Mouse (Mus musculus): ENCODE results near the gene Hras.

Gene Hras

GRCm38 (mm10) chr7:141193948-141194347, at the start of gene Hras, which contains the start of gene Lrrc56:
Gene Hras, minus strand, starts transcription at chr7:141194005.
Gene Lrrc56, plus strand, starts transcription at chr7:141194157.
- DNase-seq = peak; percentile 99

DNA sequence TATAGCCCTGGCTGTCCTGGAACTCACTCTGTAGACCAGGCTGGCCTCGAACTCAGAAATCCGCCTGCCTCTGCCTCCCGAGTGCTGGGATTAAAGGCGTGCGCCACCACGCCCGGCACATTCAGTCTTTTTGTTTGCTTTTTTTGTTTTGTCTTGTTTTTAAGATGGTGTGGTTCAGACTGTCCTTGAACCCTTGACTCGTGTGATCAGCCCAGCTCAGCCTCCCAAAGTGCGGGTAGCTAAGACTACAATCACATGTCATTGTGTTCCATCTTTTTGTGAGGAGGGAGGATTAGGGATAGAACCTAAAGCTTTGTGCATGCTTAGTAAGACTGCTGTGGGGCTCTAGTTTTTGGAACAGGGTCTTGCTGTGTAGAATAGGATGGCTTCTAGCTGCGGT, 37.7 kb upstream of the Hras start:
- no peak for DNase-seq

DNA sequence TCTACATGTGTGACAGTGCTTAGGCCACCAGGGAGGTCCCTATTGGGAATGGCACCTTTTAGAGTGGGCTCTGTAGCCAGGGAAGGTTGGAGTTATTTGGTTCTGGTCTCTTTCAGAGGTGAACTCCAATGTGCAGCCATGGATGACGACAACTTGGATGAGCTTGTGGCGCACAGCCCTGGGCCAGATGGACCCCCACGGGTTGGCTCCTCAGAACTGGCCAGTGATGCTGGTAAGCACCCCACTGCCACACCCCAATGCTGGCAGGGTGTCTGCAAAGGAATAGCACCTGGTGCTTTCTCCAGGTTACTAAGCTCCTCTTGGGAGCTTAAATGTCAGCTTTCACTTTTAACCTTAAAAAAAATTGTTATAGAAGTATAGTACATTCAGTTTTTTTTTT, 37.3 kb upstream of the Hras start:
- DNase-seq = no peak

DNA sequence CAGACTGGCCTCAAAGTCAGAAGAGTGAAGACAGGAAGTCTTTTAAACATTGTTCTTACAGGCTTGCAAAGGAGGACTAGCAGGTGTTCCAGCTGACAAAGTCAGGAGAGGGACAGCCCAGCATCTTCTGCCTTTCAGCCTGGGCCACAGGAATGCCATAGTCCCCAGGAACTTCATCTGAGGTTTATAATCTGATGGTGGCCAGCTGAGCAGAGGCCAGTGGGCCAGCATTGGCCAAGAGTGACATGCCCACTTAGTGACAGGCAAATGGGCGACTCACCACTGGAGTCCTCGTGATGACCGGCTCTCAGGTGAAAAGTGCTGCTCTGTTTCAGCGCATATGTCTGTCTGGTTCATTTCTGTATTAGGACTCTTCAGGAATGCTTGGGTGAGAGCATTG, 36.8 kb upstream of the Hras start:
- no peak for DNase-seq

- DNase-seq = no peak
Measured at GRCm38 (mm10) chr7:141229702-141230101, 35.9 kb upstream of the Hras start.

DNA sequence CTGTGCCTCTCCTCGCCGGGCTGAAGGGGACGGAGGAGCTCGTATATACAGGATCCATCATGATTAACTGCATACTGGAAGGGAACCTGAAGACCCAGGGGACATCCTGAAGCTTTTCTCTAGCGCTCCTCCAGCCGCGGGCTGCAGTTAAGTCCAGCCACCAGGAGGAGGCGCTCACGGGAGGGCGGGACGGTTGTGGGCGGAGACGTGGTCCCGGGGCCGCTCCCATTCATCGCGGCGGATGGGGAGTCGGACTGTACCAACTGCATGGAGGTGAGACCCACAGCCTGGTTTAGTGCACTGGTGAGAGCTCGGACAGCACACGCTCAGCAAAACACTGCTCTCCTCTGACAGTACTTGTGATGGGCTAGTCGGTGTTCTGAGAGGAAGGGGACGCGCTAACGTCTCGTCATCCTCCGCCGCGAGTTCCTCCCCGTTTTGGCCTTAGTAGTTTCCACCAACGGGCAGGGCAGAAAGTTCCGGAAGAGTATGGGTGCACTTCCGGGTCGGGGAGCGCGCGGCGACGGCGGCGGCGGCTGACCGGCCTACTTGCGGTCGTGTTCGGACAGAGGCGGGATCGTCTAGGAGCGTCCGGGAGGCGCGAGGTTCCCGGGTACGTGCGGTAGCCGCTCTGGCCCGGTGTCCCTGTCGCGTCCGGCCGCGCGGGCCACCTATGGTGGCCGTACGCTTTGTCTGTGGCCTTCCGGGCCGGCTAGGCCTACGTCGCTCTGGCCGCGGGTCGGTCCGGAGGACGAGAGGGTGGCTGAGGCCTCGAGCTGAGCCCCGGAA, 34.7 kb upstream of the Hras start, which contains the start of gene Phrf1:
Gene Phrf1, plus strand, starts transcription at position 506 of the 789 bp plus-strand sequence.
- peak; percentile 96 for DNase-seq

DNA sequence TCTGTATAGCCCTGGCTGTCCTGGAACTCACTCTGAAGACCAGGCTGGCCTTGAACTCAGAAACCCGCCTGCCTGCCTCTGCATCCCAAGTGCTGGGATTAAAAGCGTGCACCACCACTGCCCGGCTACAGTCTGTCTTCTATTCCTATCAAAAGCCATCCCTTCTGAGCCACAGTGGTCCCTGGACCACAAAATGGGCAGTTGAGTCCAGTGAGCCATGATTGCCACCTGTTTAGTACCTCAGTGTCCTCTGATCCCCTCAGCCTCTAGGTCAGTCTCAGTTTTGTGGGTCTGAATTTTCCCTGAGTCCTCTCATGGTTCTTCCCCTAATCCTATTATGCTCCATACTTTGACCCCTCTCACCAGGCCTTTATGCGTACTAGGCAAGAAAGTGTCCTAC, 34.0 kb upstream of the Hras start:
- no peak for DNase-seq

GRCm38 (mm10) chr7:141226535-141226934, 32.7 kb upstream of the Hras start:
- no peak for DNase-seq

DNA sequence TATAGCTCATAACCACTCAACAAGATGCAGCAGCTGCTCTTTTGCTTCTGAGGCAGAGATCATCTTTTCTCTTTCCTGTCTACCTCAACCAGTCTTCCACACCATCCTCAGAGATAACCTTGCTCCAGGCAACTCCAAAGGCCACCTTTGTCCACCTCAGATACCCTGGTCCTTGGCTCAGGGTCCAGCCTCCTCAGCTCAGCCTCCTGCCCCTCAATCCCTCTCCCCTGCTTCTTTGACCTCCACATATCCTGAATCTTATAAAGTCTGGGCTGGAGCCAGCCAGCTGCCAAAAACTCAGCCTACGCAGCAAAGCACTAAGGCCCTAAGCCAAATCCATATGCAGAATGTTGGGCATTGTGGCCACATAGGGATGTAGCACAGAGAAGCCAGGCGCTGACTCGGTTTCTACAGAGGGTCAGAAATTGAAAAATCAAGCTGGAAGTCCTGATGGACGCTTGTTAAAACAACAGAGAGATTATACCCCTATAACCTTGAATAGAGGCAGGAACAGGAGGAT, 29.0 kb upstream of the Hras start:
- no peak for DNase-seq

GRCm38 (mm10) chr7:141222126-141222467, 28.3 kb upstream of the Hras start:
- DNase-seq = no peak

GRCm38 (mm10) chr7:141221249-141222125, 27.7 kb upstream of the Hras start:
- peak; percentile 98 to 99 for DNase-seq

DNA sequence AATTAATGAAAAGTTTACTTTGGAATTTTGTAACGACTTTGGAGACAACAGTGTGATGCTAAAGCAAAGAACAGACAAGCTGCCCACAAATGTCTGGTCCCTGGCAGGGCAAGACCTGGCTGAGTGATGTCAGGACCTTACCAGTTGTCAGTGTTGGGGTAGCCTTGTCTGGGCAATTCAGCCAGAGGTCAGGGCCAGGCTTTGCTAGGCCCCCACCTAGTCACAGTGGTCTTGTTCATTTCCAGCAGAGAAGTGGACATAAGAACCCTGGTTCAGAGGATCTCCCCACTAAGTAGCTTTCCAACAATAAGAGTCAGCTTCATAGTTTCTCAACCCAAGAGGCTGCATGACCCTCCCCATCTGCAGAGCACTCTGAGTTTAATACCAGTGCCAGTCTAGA, 26.6 kb upstream of the Hras start:
- no peak for DNase-seq

- no peak for DNase-seq
Measured at GRCm38 (mm10) chr7:141219558-141220099, 25.8 kb upstream of the Hras start.

- no peak for DNase-seq
Measured at GRCm38 (mm10) chr7:141218557-141219133, 24.8 kb upstream of the Hras start.

GRCm38 (mm10) chr7:141218141-141218540, 24.3 kb upstream of the Hras start:
- no peak for DNase-seq

GRCm38 (mm10) chr7:141217343-141218013, 23.7 kb upstream of the Hras start:
- DNase-seq = no peak

- no peak for DNase-seq
Measured at GRCm38 (mm10) chr7:141216894-141217293, 23.1 kb upstream of the Hras start.

DNA sequence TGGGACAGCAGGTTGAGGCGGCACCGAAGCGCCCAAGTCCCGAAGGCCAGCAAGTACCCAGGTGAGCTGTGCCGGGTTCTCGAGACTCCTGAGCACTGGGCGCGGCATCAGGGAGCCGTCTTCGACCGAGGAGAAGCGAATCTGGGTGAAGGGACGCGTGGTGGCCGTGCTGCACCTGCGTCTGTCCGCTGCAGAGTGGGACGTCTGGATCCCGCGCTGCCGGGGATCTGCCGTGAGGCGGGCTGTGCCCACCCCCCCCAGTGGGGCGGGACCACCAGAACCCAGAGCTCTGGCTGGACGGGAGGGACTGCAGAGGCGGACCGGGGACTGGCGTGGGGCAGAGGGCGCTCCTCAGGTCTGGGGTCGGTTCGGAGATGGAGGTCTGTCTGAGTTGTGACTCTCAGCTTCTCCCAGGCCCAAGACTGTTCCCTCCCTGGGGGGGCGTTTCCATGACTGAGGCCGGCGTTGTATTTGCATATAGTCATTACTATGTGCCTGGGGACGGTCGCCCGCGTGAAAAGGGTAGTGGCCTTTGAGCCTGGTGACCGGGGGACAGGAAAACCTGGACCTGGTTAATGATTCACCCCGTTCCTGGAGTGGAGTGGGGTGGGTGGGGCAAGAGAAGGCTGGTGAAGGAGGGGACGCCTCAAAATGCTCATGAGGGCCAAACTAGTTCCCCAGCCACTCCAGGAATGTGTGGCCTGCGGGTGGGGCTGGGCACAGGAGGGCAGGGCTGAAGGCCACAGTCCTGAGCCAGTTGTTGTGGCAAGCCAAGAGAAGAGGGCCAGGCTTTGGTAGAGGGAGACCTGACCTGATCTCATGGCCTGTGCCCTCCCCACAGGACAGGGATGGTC, 22.3 kb upstream of the Hras start:
- peak; percentile 80 to 90 for DNase-seq

DNA sequence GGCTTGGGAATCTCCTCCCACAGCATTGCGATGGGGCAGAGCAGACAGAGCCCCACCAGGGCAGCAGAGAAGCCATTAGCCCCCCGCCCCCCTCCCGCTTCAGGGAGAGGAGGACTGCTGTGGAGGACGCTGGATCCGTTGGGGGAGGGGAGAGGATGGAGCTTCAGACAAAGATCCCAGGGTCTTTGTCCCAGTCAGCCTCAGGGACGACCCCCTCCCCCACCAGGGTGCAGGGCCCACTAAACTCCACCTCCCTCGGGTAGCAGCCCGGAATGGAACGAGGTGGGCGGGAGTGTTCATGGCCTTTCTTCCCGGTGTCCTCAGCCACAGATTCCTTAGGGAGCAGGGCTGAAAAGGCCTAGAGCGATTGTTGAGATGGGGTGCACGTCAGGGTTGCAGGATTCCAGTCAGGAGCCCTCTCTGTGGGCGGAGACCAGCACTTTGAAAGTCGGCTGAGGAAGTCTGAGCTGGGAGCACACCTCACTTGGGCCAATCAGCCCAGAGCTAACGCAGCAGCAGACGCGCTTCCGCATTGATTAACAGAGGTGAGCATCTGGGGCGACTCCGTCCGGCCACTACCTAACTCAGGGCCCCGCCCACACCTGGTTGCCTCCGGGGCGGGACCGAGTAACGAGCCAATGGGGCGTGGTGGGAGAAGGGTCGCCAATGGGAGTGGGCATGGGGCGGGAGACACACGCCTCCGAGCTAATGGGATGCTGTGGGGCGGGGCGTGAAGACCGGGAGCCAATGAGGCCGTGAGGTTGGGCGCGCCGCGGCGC, 21.5 kb upstream of the Hras start, which contains the start of gene Rassf7:
Gene Rassf7, plus strand, starts transcription at position 760 of the 779 bp plus-strand sequence.
- DNase-seq = peak; percentile 95 to 98

DNA sequence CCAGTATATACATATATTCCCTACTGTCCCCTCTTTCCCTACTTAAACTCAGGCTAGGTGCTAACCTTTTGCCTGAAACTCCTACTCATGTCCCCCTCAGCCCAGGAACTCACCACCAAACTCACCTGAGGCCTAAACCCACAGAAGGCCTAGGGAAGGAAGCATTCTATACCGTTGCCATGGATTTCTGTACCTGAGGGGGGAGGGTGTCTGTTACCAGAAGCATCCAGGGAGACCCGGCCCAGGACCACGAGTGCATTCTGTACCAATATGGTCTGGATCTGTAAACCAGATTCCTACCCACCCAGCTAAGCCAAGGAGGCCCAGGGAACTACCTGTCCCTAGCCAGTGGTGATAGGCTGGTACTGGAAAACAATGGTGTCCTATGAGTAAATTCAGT, 20.5 kb upstream of the Hras start:
- no peak for DNase-seq

All from kidney, postnatal 4 days (tissue).